Mouse (Mus musculus) stomach, postnatal 0 days (tissue): Measurements from ENCODE around the gene Smg9.

Source experiments
- CTCF ChIP-seq: IDR thresholded peaks from 2 replicates; pipeline ENCODE4 v1.5.1; 2016; ENCODE audit warnings: antibody characterized with exemption, low read depth, mild to moderate bottlenecking, moderate library complexity
- EP300 ChIP-seq: optimal IDR thresholded peaks from 2 replicates; pipeline ENCODE3; 2016; ENCODE audit warnings: antibody characterized with exemption

DNA sequence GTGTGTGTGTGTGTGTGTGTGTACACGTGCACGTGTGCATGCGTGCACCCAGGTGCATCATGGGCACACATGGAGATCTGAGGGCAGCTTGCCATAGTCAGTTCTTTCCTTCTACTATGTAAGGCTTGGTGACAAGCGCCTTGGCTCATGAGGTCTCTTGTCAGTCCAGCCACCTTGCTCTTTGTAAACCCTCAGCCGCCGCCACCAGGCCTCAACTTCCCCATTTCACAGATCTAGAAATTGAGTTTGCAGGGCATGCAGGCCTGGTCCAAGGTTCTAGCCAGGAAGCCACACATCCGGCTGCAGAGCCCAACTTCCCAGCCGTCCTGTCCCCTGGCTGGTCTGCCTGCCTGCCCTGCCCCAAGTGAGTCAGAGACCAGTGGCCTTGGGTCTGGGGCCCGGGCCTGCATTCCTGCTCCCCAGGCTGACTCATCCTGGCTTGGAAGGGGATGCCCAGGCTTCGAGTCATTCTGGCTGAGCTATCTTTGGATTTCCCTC lies 12.3 kb upstream of the Smg9 start:
- no peak for TF ChIP-seq CTCF
- TF ChIP-seq EP300, result no peak
